Mouse (Mus musculus) forebrain, embryonic 14.5 days (tissue): ENCODE results near the gene Ccdc171. TPM values are rescaled to one million over a fixed set of nuclear protein-coding genes. Genes with fewer than 3 reads are reported as not detected.

Experiments used
- ATAC-seq: fragments of 200-750 bp; cut with Nextera tagmentation; 2 replicates; pipeline ENCODE4 v1.8.0; 2017; ENCODE audit warnings: mild to moderate bottlenecking, moderate library complexity
- DNase-seq: peaks from one replicate; pipeline ENCODE4 v3.0.0-alpha.2; 2015; ENCODE audit warnings: low spot score
- H3K27ac ChIP-seq: fragments of 300-500 bp; sonication (generic); 2 replicates; pipeline ENCODE4 v1.5.1; 2014; ENCODE audit warnings: low read depth, mild to moderate bottlenecking, control low read depth, low read length, moderate library complexity
- H3K27me3 ChIP-seq: fragments of 300-500 bp; sonication (generic); replicated peaks from 2 replicates; pipeline ENCODE4 v1.6.1; 2014; ENCODE audit warnings: low read length, control low read depth, mixed read lengths; ENCODE audit not compliant: control insufficient read depth, insufficient read depth
- H3K36me3 ChIP-seq: fragments of 300-500 bp; sonication (generic); 2 replicates; pipeline ENCODE4 v1.6.1; 2014; ENCODE audit warnings: low read length, control low read depth; ENCODE audit not compliant: control insufficient read depth, insufficient read depth
- H3K4me1 ChIP-seq: fragments of 300-500 bp; sonication (generic); 2 replicates; pipeline ENCODE4 v1.6.1; 2014; ENCODE audit warnings: antibody characterized with exemption, low read length, control low read depth; ENCODE audit not compliant: control insufficient read depth, insufficient read depth
- H3K4me2 ChIP-seq: fragments of 300-500 bp; sonication (generic); 2 replicates; pipeline ENCODE4 v1.6.1; 2014; ENCODE audit warnings: mild to moderate bottlenecking, control low read depth, low read length
- H3K4me3 ChIP-seq: fragments of 300-500 bp; sonication (generic); 2 replicates; pipeline ENCODE4 v1.5.1; 2014; ENCODE audit warnings: low read depth, low read length, control low read depth
- H3K9ac ChIP-seq: fragments of 300-500 bp; sonication (generic); 2 replicates; pipeline ENCODE4 v1.6.1; 2014; ENCODE audit warnings: mild to moderate bottlenecking, low read length, control low read depth, moderate library complexity
- H3K9me3 ChIP-seq: fragments of 300-500 bp; sonication (generic); replicated peaks from 2 replicates; pipeline ENCODE4 v1.6.1; 2016; ENCODE audit warnings: low read length, control low read depth, mixed read lengths; ENCODE audit not compliant: control insufficient read depth
- WGBS: fragments of 180-500 bp; shearing (Covaris S2); extraction: QIAGEN DNeasy Blood & Tissue Kit; methylation state at CpG from one replicate; pipeline ENCODE4 v1.1.7; 2014; 5-methylcytosine and 5-hydroxymethylcytosine counted together
- polyA plus RNA-seq: library from polyadenylated mRNA; unstranded; fragments of >200 nt; fragmentation: Nextera tagmentation; extraction: Ambion mirVana; gene quantifications from 2 replicates; pipeline ENCODE4 v1.2.1, GENCODE M21; 2014

Gene Ccdc171
- polyA plus RNA-seq, 1 experiment from 2014 or later, result 3.8 TPM

- no peak for ATAC-seq
These were observed 254.7 kb downstream of the Ccdc171 start for GRCm38 (mm10) chr4:83780044-83780443.

DNA sequence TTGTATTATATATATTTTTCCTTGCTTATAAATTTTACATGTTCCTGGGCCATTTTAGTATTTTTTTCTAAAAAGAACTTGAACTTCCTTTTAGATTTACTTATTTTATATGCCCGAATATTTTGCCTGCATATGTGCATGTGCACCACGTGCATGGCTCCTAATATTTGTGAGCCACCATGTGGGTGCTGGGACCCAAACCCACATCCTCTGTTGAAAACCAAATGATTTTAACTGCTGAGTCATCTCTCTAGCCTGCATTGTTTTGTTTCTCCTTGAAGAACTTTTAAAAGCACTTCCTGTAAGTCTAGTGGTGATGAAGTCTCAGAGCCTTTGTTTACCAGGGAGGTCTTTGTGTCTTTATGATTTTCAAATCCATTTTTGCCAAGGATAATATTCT, 259.8 kb downstream of the Ccdc171 start:
- Histone ChIP-seq H3K4me1 (no peaks in the 10 kb centered on the region), H3K9ac (no peak overlapping the region), H3K4me2 (no peak overlapping the region), H3K27me3 (no peaks in the 10 kb centered on the region), H3K27ac (no peak overlapping the region), H3K4me3 (no peak overlapping the region), H3K36me3 (no peaks in the 10 kb centered on the region), H3K9me3 (no peaks in the 10 kb centered on the region)
- whole genome bisulfite sequencing, result 92% methylated on average over 2 of the region's 2 CpGs
- DNase-seq, result no peak
- ATAC-seq, result no peak

More at GRCm38 (mm10) chr4:83780044-83780443, 254.7 kb downstream of the Ccdc171 start:
- WGBS, result 98% methylated on average over 4 of the region's 4 CpGs
- Histone ChIP-seq H3K36me3 (no peaks in the 10 kb centered on the region), H3K4me3 (no peak overlapping the region), H3K4me1 (no peaks in the 10 kb centered on the region), H3K27ac (no peak overlapping the region), H3K9me3 (0 out of 2 replicates have a peak, but pooled peaks cover 2% of the 10 kb centered on the region), H3K27me3 (no peaks in the 10 kb centered on the region), H3K9ac (no peak overlapping the region), H3K4me2 (no peak overlapping the region)
- no peak for DNase-seq

GRCm38 (mm10) chr4:83791811-83792210, 266.5 kb downstream of the Ccdc171 start:
- ATAC-seq (no peak), DNase-seq (peak; percentile 38)
- H3K36me3 ChIP-seq, result no peaks in the 10 kb centered on the region
- H3K4me1 ChIP-seq, result no peaks in the 10 kb centered on the region
- no peak overlapping the region for H3K9ac ChIP-seq
- no peaks in the 10 kb centered on the region for H3K27me3 ChIP-seq
- WGBS, result 6% methylated on average over 13 of the region's 13 CpGs
- H3K9me3 ChIP-seq, result no peaks in the 10 kb centered on the region
- H3K4me3 ChIP-seq, result no peak overlapping the region
- no peak overlapping the region for H3K27ac ChIP-seq
- H3K4me2 ChIP-seq, result no peak overlapping the region

GRCm38 (mm10) chr4:83794315-83794922, 269.1 kb downstream of the Ccdc171 start:
- Histone ChIP-seq H3K9ac (no peak overlapping the region), H3K27ac (no peak overlapping the region), H3K36me3 (no peaks in the 10 kb centered on the region), H3K27me3 (no peaks in the 10 kb centered on the region), H3K4me3 (no peak overlapping the region), H3K4me2 (peak overlapping the region; percentile 36), H3K9me3 (no peaks in the 10 kb centered on the region), H3K4me1 (no peaks in the 10 kb centered on the region)
- peak; percentile 89 for DNase-seq
- WGBS, result 6% methylated on average over 9 of the region's 9 CpGs
- ATAC-seq, result peak; percentile 88

GRCm38 (mm10) chr4:83794930-83795459, 269.6 kb downstream of the Ccdc171 start:
- Histone ChIP-seq H3K4me3 (no peak overlapping the region), H3K4me1 (no peaks in the 10 kb centered on the region), H3K27me3 (no peaks in the 10 kb centered on the region), H3K9ac (no peak overlapping the region), H3K9me3 (no peaks in the 10 kb centered on the region), H3K36me3 (no peaks in the 10 kb centered on the region), H3K27ac (no peak overlapping the region), H3K4me2 (peak overlapping the region; percentile 36)
- peak; percentile 22; the same call in 1 of the 2 replicates for ATAC-seq
- DNase-seq, result no peak
- 18% methylated on average over 5 of the region's 5 CpGs for WGBS

DNA sequence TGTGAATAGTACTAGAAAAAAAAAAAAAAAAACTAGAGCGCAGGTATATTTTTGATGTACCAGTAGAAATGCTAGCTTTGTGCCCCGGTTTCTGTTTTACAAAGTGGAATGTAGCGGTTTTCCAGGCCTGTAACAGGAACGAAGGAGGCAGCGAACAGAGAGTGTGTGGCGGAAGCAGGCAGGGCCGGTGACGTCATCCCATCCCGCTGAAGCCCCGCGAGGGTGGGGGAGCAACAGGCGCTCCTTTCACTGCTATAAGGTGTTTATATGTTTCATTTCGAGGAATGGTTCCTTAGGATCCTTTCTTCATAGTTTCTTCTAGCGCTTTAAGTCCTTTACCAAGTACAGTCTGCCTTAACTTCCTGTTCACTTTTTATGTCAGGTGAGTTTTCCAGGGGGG, 272.6 kb downstream of the Ccdc171 start:
- Histone ChIP-seq H3K27me3 (no peaks in the 10 kb centered on the region), H3K4me3 (no peak overlapping the region), H3K36me3 (no peaks in the 10 kb centered on the region), H3K9me3 (no peaks in the 10 kb centered on the region), H3K4me1 (no peaks in the 10 kb centered on the region), H3K9ac (no peak overlapping the region), H3K4me2 (no peak overlapping the region), H3K27ac (no peak overlapping the region)
- no peak for ATAC-seq
- 86% methylated on average over 14 of the region's 14 CpGs for WGBS
- DNase-seq, result no peak

GRCm38 (mm10) chr4:83798674-83799430, 273.5 kb downstream of the Ccdc171 start:
- H3K27ac ChIP-seq, result no peak overlapping the region
- DNase-seq (no peak), ATAC-seq (no peak)
- no peaks in the 10 kb centered on the region for H3K27me3 ChIP-seq
- 89% methylated on average over 21 of the region's 21 CpGs for WGBS
- H3K4me1 ChIP-seq, result no peaks in the 10 kb centered on the region
- H3K9ac ChIP-seq, result no peak overlapping the region
- H3K36me3 ChIP-seq, result no peaks in the 10 kb centered on the region
- H3K4me3 ChIP-seq, result no peak overlapping the region
- no peak overlapping the region for H3K4me2 ChIP-seq
- no peaks in the 10 kb centered on the region for H3K9me3 ChIP-seq

GRCm38 (mm10) chr4:83800402-83800801, 275.1 kb downstream of the Ccdc171 start:
- Histone ChIP-seq H3K27ac (no peak overlapping the region), H3K4me2 (no peak overlapping the region), H3K4me1 (no peaks in the 10 kb centered on the region), H3K9me3 (0 out of 2 replicates have a peak, but pooled peaks cover 5% of the 10 kb centered on the region), H3K27me3 (no peaks in the 10 kb centered on the region), H3K36me3 (no peaks in the 10 kb centered on the region), H3K9ac (no peak overlapping the region), H3K4me3 (no peak overlapping the region)
- WGBS, result 72% methylated on average over 3 of the region's 3 CpGs
- ATAC-seq (no peak), DNase-seq (no peak)

DNA sequence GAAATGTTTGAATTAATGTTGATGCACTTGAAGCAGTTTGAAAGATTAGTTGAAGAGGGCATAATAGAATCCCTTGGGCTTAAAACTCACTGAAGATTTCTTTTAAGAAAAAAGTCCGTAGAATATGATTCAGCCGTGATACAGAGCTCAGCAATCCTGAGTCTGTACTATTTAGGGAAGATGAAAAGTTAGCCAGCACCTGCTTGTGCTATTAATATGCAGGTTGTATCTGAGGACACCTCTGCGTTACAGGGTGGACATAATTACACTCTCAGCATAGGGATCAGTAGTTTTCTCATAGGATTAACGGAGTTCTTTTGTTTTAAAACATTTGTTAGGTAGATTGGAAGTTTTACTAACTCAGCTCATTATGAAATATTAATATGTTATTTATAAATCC, 291.6 kb downstream of the Ccdc171 start:
- Histone ChIP-seq H3K4me2 (no peak overlapping the region), H3K27me3 (no peaks in the 10 kb centered on the region), H3K36me3 (no peaks in the 10 kb centered on the region), H3K4me1 (no peaks in the 10 kb centered on the region), H3K4me3 (no peak overlapping the region), H3K27ac (no peak overlapping the region), H3K9me3 (no peaks in the 10 kb centered on the region), H3K9ac (no peak overlapping the region)
- 84% methylated on average over 4 of the region's 4 CpGs for WGBS
- DNase-seq (no peak), ATAC-seq (no peak)
